11 mouse cellular contexts compared by ENCODE assay signal in the genomic region with DNA sequence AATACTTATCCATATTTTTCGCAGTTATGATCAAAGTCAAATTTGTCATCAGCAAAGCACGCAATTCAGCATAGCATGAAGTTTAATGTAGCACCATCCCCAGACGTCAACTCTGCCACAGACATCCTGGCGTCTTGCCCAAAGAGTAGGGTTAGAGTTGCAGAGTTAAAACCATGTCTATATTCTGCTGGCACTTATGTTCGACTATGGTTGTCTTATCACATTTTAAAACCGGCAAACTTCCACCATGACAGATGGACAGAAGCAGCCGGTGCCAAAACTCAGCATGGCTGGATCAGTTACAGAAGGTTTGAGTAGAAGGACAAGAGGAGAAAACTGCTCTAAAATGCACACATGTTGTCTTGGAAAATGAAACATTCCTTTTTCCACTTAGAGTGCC.
DNase-seq lines count a peak whose midpoint lies in the region; ATAC-seq and TF ChIP-seq lines count a peak whose summit lies in the region.
"Had no signal": no experiment of that assay in that cellular context is flagged by ENCODE, and none has a peak within 500 bp of the region (broad histone marks: within the 10 kb centered on the region; RNA-seq: fewer than 3 reads in every experiment).

No protein-coding gene starts in this region.

- 77% methylated on average over 7 of the region's 7 CpGs for WGBS in hindbrain, embryonic 14.5 days
- 77% methylated on average over 7 of the region's 7 CpGs for whole genome bisulfite sequencing in hindbrain, embryonic 12.5 days
- 78% methylated on average over 7 of the region's 7 CpGs for WGBS in thymus, adult 2 months

- H3K27me3 ChIP-seq in hindbrain, embryonic 14.5 days (ENCODE audit: control insufficient read depth, insufficient read depth, low read length) = no peaks in the 10 kb centered on the region
- H3K27me3 ChIP-seq in hindbrain, embryonic 12.5 days = no peaks in the 10 kb centered on the region
- no peaks in the 10 kb centered on the region for H3K27me3 ChIP-seq in thymus, adult 2 months (ENCODE audit: control insufficient read depth, insufficient read depth, low read length)
- H3K27me3 ChIP-seq: hindbrain, embryonic 15.5 days; limb, embryonic 12.5 days had no signal

- no peak overlapping the region for H3K9ac ChIP-seq in hindbrain, embryonic 14.5 days
- H3K9ac ChIP-seq in hindbrain, embryonic 12.5 days = no peak overlapping the region
- H3K9ac ChIP-seq: hindbrain, embryonic 15.5 days; limb, embryonic 12.5 days had no signal

- TF ChIP-seq POLR2A in thymus, adult 2 months (IDR thresholded peaks at IDR 0.05; ENCODE audit: control insufficient read depth, extremely low read depth, insufficient read depth, low read length, poor library complexity) = no peak

- no peak overlapping the region for H3K27ac ChIP-seq in hindbrain, embryonic 14.5 days
- H3K27ac ChIP-seq in hindbrain, embryonic 12.5 days = no peak overlapping the region
- H3K27ac ChIP-seq in thymus, adult 2 months (ENCODE audit: control insufficient read depth, insufficient read depth, low read length) = no peak overlapping the region
- H3K27ac ChIP-seq: hindbrain, embryonic 15.5 days; limb, embryonic 12.5 days had no signal

- no peaks in the 10 kb centered on the region for H3K9me3 ChIP-seq in hindbrain, embryonic 14.5 days (ENCODE audit: control insufficient read depth, low read length)
- H3K9me3 ChIP-seq in hindbrain, embryonic 12.5 days (replicated peaks) = no peaks in the 10 kb centered on the region
- H3K9me3 ChIP-seq: hindbrain, embryonic 15.5 days; limb, embryonic 12.5 days had no signal

- H3K36me3 ChIP-seq in hindbrain, embryonic 14.5 days (replicated peaks; ENCODE audit: control insufficient read depth, insufficient read depth) = no peaks in the 10 kb centered on the region
- H3K36me3 ChIP-seq in hindbrain, embryonic 12.5 days = no peaks in the 10 kb centered on the region
- H3K36me3 ChIP-seq in thymus, adult 2 months (ENCODE audit: control insufficient read depth, insufficient read depth, low read length) = no peaks in the 10 kb centered on the region
- H3K36me3 ChIP-seq: hindbrain, embryonic 15.5 days; limb, embryonic 12.5 days had no signal

- H3K4me3 ChIP-seq in hindbrain, embryonic 14.5 days (replicated peaks; ENCODE audit: low read length) = no peak overlapping the region
- no peak overlapping the region for H3K4me3 ChIP-seq in hindbrain, embryonic 12.5 days
- no peak overlapping the region for H3K4me3 ChIP-seq in thymus, adult 2 months (ENCODE audit: control insufficient read depth, insufficient read depth, low read length)
- H3K4me3 ChIP-seq: hindbrain, embryonic 15.5 days; limb, embryonic 12.5 days had no signal

- no peaks in the 10 kb centered on the region for H3K4me1 ChIP-seq in hindbrain, embryonic 14.5 days (replicated peaks; ENCODE audit: control insufficient read depth, insufficient read depth, low read length)
- no peaks in the 10 kb centered on the region for H3K4me1 ChIP-seq in hindbrain, embryonic 12.5 days
- no peaks in the 10 kb centered on the region for H3K4me1 ChIP-seq in thymus, adult 2 months (replicated peaks; ENCODE audit: control insufficient read depth, insufficient read depth, low read length)
- H3K4me1 ChIP-seq: hindbrain, embryonic 15.5 days; limb, embryonic 12.5 days had no signal

- ATAC-seq in hindbrain, embryonic 14.5 days (ENCODE audit: low FRiP score) = no peak
- no peak for ATAC-seq in hindbrain, embryonic 12.5 days (ENCODE audit: low FRiP score)

- TF ChIP-seq CTCF in thymus, adult 2 months (IDR thresholded peaks at IDR 0.05; ENCODE audit: borderline replicate concordance, control insufficient read depth, extremely low read depth, insufficient read depth, low read length, poor library complexity) = no peak

- no peak overlapping the region for H3K4me2 ChIP-seq in hindbrain, embryonic 14.5 days (replicated peaks)
- no peak overlapping the region for H3K4me2 ChIP-seq in hindbrain, embryonic 12.5 days (replicated peaks)
- H3K4me2 ChIP-seq: hindbrain, embryonic 15.5 days; limb, embryonic 12.5 days had no signal

- DNase-seq in hindbrain, embryonic 14.5 days (ENCODE audit: low spot score) = peak; percentile 24
- peak; percentile 97 for DNase-seq in cerebellum, adult 9-10 months
- DNase-seq in layer of hippocampus, adult 8-10 months (ENCODE audit: low spot score in 2 of 2) = peak; percentile 10 to 37
- DNase-seq in right cerebral cortex, adult 18-20 months = peak; percentile 20
- DNase-seq in ovary, postnatal 10 days (ENCODE audit: low spot score) = no peak
- DNase-seq in adrenal gland, adult 8-10 months = no peak
- DNase-seq in thymus, adult 2 months = no peak
- DNase-seq: gastrocnemius, postnatal 25 days had no signal

Comparison
In these comparisons a context has a peak if more than half of its experiments do, and no peak if none do; other contexts are left out.
1. DNase-seq: peak in hindbrain, embryonic 14.5 days (single experiment), cerebellum, adult 9-10 months (single experiment), layer of hippocampus, adult 8-10 months (2 of 2) and right cerebral cortex, adult 18-20 months (single experiment); none in ovary, postnatal 10 days (single experiment), adrenal gland, adult 8-10 months (single experiment) and thymus, adult 2 months (single experiment).